Mouse (Mus musculus) ES-E14 (cell line): ENCODE measurements around the gene Celsr1. TPM values are rescaled to one million over a fixed set of nuclear protein-coding genes. Genes with fewer than 3 reads are reported as not detected.

Experiments
- DNase-seq: peaks from one replicate; pipeline ENCODE4 v3.0.0-alpha.2; 2013; ENCODE audit warnings: low read depth, low spot score
- H3K27ac ChIP-seq: 2 replicates; pipeline ENCODE4 v1.5.1; 2012; ENCODE audit warnings: low read depth, mild to moderate bottlenecking, low read length, moderate library complexity, mixed read lengths; ENCODE audit not compliant: poor library complexity, insufficient read depth, severe bottlenecking
- H3K36me3 ChIP-seq: 2 replicates; pipeline ENCODE4 v1.6.1; 2012; ENCODE audit warnings: mild to moderate bottlenecking, low read length, moderate library complexity, mixed read lengths; ENCODE audit not compliant: control insufficient read depth, poor library complexity, insufficient read depth, severe bottlenecking
- H3K4me1 ChIP-seq, 2 experiments: fragments of 150-350 bp in 1 of 2; sonication (generic) in 1 of 2; 2 replicates each; pipeline ENCODE4 v1.6.1; 2012; ENCODE audit warnings: low read length in 2 of 2, mild to moderate bottlenecking in 1 of 2, mixed read lengths in 1 of 2; ENCODE audit not compliant: control insufficient read depth in 2 of 2, insufficient read depth in 2 of 2, poor library complexity in 1 of 2
- H3K4me3 ChIP-seq, 2 experiments: fragments of 150-350 bp in 1 of 2; sonication (generic) in 1 of 2; 2 replicates each; pipeline ENCODE4 v1.5.1; 2012; ENCODE audit warnings: low read length in 2 of 2, low read depth in 1 of 2, mild to moderate bottlenecking in 1 of 2, mixed read lengths in 1 of 2; ENCODE audit not compliant: insufficient read depth in 1 of 2, poor library complexity in 1 of 2, severe bottlenecking in 1 of 2
- H3K9ac ChIP-seq: 2 replicates; pipeline ENCODE4 v1.6.1; 2012; ENCODE audit warnings: low read depth, mild to moderate bottlenecking, low read length, mixed read lengths; ENCODE audit not compliant: poor library complexity, insufficient read depth, severe bottlenecking
- H3K9me3 ChIP-seq: fragments of 150-350 bp; sonication (generic); 2 replicates; pipeline ENCODE4 v1.6.1; 2012; ENCODE audit warnings: low read depth, mild to moderate bottlenecking, low read length; ENCODE audit not compliant: control insufficient read depth, insufficient read depth
- CHD2 ChIP-seq: IDR thresholded peaks from 2 replicates; pipeline ENCODE4 v1.6.1; 2014; ENCODE audit warnings: mild to moderate bottlenecking, low read depth, low read length, inconsistent platforms
- HCFC1 ChIP-seq: IDR thresholded peaks from 2 replicates; pipeline ENCODE4 v1.6.1; 2012; ENCODE audit warnings: low read length, inconsistent platforms, borderline replicate concordance; ENCODE audit not compliant: insufficient read depth
- MAFK ChIP-seq: IDR thresholded peaks from 2 replicates; pipeline ENCODE4 v1.6.1; 2014; ENCODE audit warnings: mild to moderate bottlenecking, low read depth, low read length, inconsistent platforms; ENCODE audit not compliant: insufficient read depth
- ZC3H11A ChIP-seq: IDR thresholded peaks from 2 replicates; pipeline ENCODE4 v1.6.1; 2012; ENCODE audit warnings: low read depth, mild to moderate bottlenecking, inconsistent platforms, low read length, borderline replicate concordance
- ZNF384 ChIP-seq: IDR thresholded peaks from 2 replicates; pipeline ENCODE4 v1.6.1; 2012; ENCODE audit warnings: low read depth, low read length, inconsistent platforms
- in situ Hi-C, 2 experiments: fragments of 600-800 bp; cut with MboI; formaldehyde crosslinking; loops; one replicate each; pipeline ENCODE4 v1.15.1; 2025; ENCODE audit warnings: low sequenced_read_pairs in 2 of 2, inconsistent platforms in 1 of 2; ENCODE audit not compliant: unreplicated experiment in 2 of 2
- total RNA-seq: library from RNA; depleted of rRNA; stranded (reverse); fragments of 300-350 nt; gene quantifications from 2 replicates; pipeline ENCODE4 v1.2.3, GENCODE M21; 2012

The Celsr1 gene
- total RNA-seq, 1 experiment, result 12.6 TPM

- no peaks in the 10 kb centered on the region for H3K36me3 ChIP-seq
- H3K4me1 ChIP-seq, result peaks cover 2 to 11% of the 10 kb centered on the region in 2 experiments; a peak in 2 of 4 replicates
- no peak overlapping the region for H3K9ac ChIP-seq
- H3K9me3 ChIP-seq, result no peaks in the 10 kb centered on the region
- no peak overlapping the region for H3K27ac ChIP-seq
- no peak for DNase-seq
- H3K4me3 ChIP-seq, result no peak overlapping the region
- in situ Hi-C loops, result no loop called here
- TF ChIP-seq ZC3H11A (no peak), HCFC1 (no peak)
Observed at GRCm38 (mm10) chr15:85993386-85993785, 40.2 kb downstream of the Celsr1 start.

- in situ Hi-C loops, result no loop called here
- Histone ChIP-seq H3K36me3 (no peaks in the 10 kb centered on the region), H3K4me3 (no peak overlapping the region), H3K27ac (no peak overlapping the region), H3K9me3 (no peaks in the 10 kb centered on the region), H3K9ac (no peak overlapping the region), H3K4me1 (peaks cover 2 to 11% of the 10 kb centered on the region in 2 experiments; a peak in 2 of 4 replicates)
- no peak for DNase-seq
- TF ChIP-seq CHD2 (no peak), ZNF384 (no peak), ZC3H11A (no peak), HCFC1 (no peak), MAFK (no peak)
Observed at GRCm38 (mm10) chr15:85992125-85992495, 41.5 kb downstream of the Celsr1 start.

- in situ Hi-C loops, result no loop called here
- Histone ChIP-seq H3K4me1 (peaks cover 2 to 11% of the 10 kb centered on the region in 2 experiments; a peak in 2 of 4 replicates), H3K9ac (no peak overlapping the region), H3K9me3 (no peaks in the 10 kb centered on the region), H3K4me3 (no peak overlapping the region), H3K36me3 (no peaks in the 10 kb centered on the region), H3K27ac (no peak overlapping the region)
- TF ChIP-seq HCFC1 (no peak), ZNF384 (no peak), CHD2 (no peak)
- DNase-seq, result no peak
Observed at GRCm38 (mm10) chr15:85991453-85992124, 42.0 kb downstream of the Celsr1 start.

- H3K9me3 ChIP-seq, result no peaks in the 10 kb centered on the region
- H3K4me1 ChIP-seq, result peaks cover 0 to 11% of the 10 kb centered on the region in 2 experiments; a peak in 2 of 4 replicates
- in situ Hi-C loops, result no loop called here
- TF ChIP-seq CHD2, result no peak
- TF ChIP-seq ZNF384, result no peak
- no peak for TF ChIP-seq MAFK
- TF ChIP-seq ZC3H11A, result no peak
- no peak for TF ChIP-seq HCFC1
- DNase-seq, result no peak
- H3K4me3 ChIP-seq, result no peak overlapping the region
- H3K36me3 ChIP-seq, result no peaks in the 10 kb centered on the region
- H3K9ac ChIP-seq, result no peak overlapping the region
- H3K27ac ChIP-seq, result no peak overlapping the region
Observed at GRCm38 (mm10) chr15:85990696-85991443, 42.7 kb downstream of the Celsr1 start.
